Mouse (Mus musculus): Measurements from ENCODE around the gene Hist3h2a. TPM values are rescaled to one million over a fixed set of nuclear protein-coding genes. Genes with fewer than 3 reads are reported as not detected.

The Hist3h2a gene
- polyA plus RNA-seq, 1 experiment = 24.4 TPM

DNA sequence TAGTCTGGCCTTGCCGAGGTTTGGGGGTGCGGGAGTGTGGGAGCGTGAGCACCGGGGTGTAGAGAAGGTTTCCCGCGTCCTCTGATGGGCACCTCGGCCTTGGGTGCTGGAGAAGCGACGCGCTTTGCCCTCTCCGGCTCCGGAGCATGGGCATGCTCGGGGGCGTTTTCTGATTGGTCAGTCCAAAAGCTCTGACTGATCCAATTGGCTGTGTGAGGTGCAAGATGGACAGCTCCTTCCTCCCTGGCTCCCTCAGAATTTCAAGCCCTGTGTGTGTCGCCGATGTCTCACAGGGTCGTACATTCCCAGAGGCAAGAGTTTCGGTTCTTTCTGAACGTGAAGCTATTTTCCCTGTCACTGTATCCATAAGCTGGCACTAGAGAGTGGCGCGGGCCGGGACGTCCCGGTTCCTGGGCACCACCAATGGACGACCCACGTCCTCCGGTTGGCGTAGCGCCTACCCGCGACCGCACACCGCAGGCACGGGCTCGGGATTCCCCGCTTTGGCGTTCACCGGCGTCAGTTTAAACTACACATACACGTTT lies 5.5 kb downstream of the Hist3h2a start:
- Histone ChIP-seq H3K79me2 (ENCODE audit: control insufficient read depth, insufficient read depth) (peaks cover 19% of the 10 kb centered on the region), H3K36me3 (ENCODE audit: control insufficient read depth, insufficient read depth) (peaks cover 9% of the 10 kb centered on the region), H3K27me3 (ENCODE audit: control insufficient read depth, insufficient read depth, insufficient read length) (no peaks in the 10 kb centered on the region), H3ac (ENCODE audit: control insufficient read depth, insufficient read length) (no peak overlapping the region), H3K4me3 (no peak overlapping the region), H3K4me2 (ENCODE audit: low read depth) (peak overlapping the region; percentile 57)
- TF ChIP-seq CEBPB (IDR thresholded peaks at IDR 0.05; ENCODE audit: insufficient read depth, poor library complexity, severe bottlenecking) (no peak), POLR2AphosphoS2 (IDR thresholded peaks at IDR 0.05; ENCODE audit: insufficient read length, low read depth) (peak; percentile 85)

DNA sequence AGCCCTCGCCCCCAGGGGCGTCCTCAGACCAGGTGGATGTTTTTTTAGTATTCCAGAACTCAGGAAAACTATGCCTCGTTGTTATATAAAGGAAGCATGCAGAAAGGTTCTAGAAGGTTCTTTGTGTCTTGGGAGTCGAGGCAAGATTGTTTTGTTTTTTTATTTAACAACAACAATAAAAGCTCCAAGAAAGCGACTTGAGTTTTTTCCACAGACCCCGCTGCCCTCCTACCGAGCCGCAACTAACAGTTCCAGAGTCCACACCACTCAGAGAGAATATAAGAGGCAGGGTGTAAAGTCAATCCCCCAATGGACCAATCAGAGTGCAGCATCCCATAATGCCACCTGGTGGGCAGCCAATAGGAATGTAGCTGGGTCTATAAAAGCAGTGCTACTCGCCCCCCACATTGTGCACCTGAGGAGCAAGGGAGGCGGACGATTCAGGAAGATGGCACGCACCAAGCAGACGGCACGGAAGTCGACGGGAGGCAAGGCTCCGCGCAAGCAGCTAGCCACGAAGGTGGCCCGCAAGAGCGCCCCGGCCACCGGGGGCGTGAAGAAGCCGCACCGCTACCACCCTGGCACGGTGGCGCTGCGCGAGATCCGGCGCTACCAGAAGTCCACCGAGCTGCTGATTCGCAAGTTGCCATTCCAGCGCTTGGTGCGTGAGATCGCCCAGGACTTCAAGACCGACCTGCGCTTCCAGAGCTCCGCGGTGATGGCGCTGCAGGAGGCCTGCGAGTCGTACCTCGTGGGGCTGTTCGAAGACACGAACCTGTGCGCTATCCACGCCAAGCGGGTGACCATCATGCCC lies 7.1 kb downstream of the Hist3h2a start:
- Histone ChIP-seq H3ac (ENCODE audit: control insufficient read depth, insufficient read length) (no peak overlapping the region), H3K36me3 (ENCODE audit: control insufficient read depth, insufficient read depth) (peaks cover 9% of the 10 kb centered on the region), H3K4me2 (ENCODE audit: low read depth) (no peak overlapping the region), H3K27me3 (ENCODE audit: control insufficient read depth, insufficient read depth, insufficient read length) (no peaks in the 10 kb centered on the region), H3K79me2 (ENCODE audit: control insufficient read depth, insufficient read depth) (peaks cover 6% of the 10 kb centered on the region), H3K4me3 (no peak overlapping the region)
- TF ChIP-seq POLR2AphosphoS2 (IDR thresholded peaks at IDR 0.05; ENCODE audit: insufficient read length, low read depth) = peak; percentile 61
- TF ChIP-seq USF1 (IDR thresholded peaks at IDR 0.05; ENCODE audit: low read depth) = no peak

DNA sequence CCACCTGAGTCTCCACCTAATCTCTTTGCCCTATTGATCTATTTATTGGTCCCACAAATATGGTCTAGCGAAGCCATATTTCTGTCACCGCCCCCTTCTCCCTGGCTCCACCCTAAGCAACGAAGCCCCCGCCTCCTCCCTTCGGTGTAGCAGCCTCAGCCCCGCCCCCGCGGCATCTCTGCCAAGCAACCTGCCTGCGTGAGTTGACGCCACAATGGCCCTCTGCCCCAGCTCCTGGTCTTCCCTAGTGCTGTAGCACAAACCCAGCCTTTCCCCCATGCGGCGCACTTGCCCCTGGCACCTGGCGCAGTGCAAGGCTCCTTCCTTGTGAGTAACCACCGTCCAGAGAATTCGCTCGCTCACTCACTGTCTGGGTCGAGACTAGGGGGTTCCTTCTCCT lies 9.1 kb downstream of the Hist3h2a start:
- H3K4me2 ChIP-seq (ENCODE audit: low read depth) = no peak overlapping the region
- no peak overlapping the region for H3ac ChIP-seq (ENCODE audit: control insufficient read depth, insufficient read length)
- H3K4me3 ChIP-seq = no peak overlapping the region
- no peaks in the 10 kb centered on the region for H3K36me3 ChIP-seq (ENCODE audit: control insufficient read depth, insufficient read depth)
- no peaks in the 10 kb centered on the region for H3K79me2 ChIP-seq (ENCODE audit: control insufficient read depth, insufficient read depth)
- TF ChIP-seq MYOD1 (IDR thresholded peaks at IDR 0.05; ENCODE audit: control insufficient read depth in 1 of 3, insufficient read length in 2 of 3, low read depth in 2 of 3) = no peak
- peak; percentile 60 for TF ChIP-seq POLR2AphosphoS2 (IDR thresholded peaks at IDR 0.05; ENCODE audit: insufficient read length, low read depth)
- no peaks in the 10 kb centered on the region for H3K27me3 ChIP-seq (ENCODE audit: control insufficient read depth, insufficient read depth, insufficient read length)

DNA sequence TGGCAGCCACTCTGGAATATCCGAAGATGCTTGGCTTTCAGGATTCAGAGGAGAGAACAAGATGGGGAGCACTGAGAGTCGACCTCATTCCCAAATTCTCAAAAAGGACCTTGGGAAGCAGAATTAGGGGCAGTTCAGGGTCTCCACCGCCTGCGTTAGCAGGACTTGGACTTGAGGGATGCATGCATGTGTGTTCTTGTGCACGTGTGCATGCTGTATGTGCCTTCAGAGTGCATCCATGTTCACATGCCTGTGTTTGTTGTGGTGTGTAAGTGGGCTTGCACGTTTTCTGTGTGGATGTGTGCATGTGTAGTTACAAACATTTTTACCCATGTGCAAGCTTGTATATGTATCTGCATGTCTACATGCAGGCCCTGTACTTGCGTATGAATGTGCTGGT lies 9.7 kb downstream of the Hist3h2a start:
- TF ChIP-seq CEBPB (IDR thresholded peaks at IDR 0.05; ENCODE audit: insufficient read depth, poor library complexity, severe bottlenecking) = no peak
- peak; percentile 55 for TF ChIP-seq POLR2AphosphoS2 (IDR thresholded peaks at IDR 0.05; ENCODE audit: insufficient read length, low read depth)
- H3K27me3 ChIP-seq (ENCODE audit: control insufficient read depth, insufficient read depth, insufficient read length) = no peaks in the 10 kb centered on the region
- no peaks in the 10 kb centered on the region for H3K79me2 ChIP-seq (ENCODE audit: control insufficient read depth, insufficient read depth)
- no peak overlapping the region for H3K4me3 ChIP-seq
- no peak overlapping the region for H3K4me2 ChIP-seq (ENCODE audit: low read depth)
- no peak overlapping the region for H3ac ChIP-seq (ENCODE audit: control insufficient read depth, insufficient read length)
- H3K36me3 ChIP-seq (ENCODE audit: control insufficient read depth, insufficient read depth) = no peaks in the 10 kb centered on the region

DNA sequence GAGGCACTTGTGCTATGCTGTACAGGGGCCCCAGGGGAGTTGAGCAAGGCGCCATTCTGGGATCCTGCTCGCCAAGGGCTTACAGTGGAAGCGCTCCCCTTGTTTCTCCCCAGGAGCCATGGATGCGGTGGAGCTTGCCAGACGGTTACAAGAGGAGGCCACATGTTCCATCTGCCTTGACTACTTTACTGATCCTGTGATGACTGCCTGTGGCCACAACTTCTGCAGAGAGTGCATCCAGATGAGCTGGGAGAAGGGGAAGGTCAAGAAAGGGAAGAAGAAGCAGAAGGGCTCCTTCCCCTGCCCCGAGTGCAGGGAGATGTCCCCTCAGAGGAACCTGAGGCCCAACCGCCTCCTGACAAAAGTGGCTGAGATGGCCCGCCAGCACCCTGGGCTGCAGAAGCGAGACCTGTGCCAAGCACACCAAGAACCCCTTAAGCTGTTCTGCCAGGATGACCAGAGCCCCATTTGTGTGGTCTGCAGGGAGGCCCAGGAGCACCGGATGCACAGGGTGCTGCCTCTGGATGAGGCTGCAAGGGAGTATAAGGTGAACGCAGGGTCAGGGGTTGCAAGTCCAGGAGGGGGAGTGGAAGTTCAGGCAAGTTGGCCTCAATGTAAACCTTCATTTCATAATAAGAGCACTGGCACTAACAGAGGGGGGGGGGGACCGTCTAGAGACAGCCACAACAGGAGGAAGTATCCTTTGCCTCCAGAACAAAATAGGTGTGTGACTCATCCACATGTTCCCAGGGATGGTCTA lies 10.7 kb downstream of the Hist3h2a start:
- TF ChIP-seq TCF3 (IDR thresholded peaks at IDR 0.05; ENCODE audit: insufficient read length, low read depth) (no peak), SRF (IDR thresholded peaks at IDR 0.05; ENCODE audit: control insufficient read depth, insufficient read length, low read depth) (no peak), REST (IDR thresholded peaks at IDR 0.05; ENCODE audit: insufficient read depth, insufficient read length) (no peak), MYOD1 (IDR thresholded peaks at IDR 0.05; ENCODE audit: control insufficient read depth in 1 of 3, insufficient read length in 2 of 3, low read depth in 2 of 3) (no peak), POLR2A (IDR thresholded peaks at IDR 0.05; ENCODE audit: insufficient read length, low read depth) (no peak), TCF12 (IDR thresholded peaks at IDR 0.05; ENCODE audit: insufficient read depth, poor library complexity, severe bottlenecking) (no peak), USF1 (IDR thresholded peaks at IDR 0.05; ENCODE audit: low read depth) (no peak), MYOG (IDR thresholded peaks at IDR 0.05; ENCODE audit: control insufficient read depth in 1 of 3, insufficient read depth in 1 of 3, insufficient read length in 2 of 3, low read depth in 2 of 3) (no peak), POLR2AphosphoS2 (IDR thresholded peaks at IDR 0.05; ENCODE audit: insufficient read length, low read depth) (no peak), E2F4 (IDR thresholded peaks at IDR 0.05; ENCODE audit: insufficient read depth) (no peak), MAX (IDR thresholded peaks at IDR 0.05; ENCODE audit: low read depth) (no peak), CEBPB (IDR thresholded peaks at IDR 0.05; ENCODE audit: insufficient read depth, poor library complexity, severe bottlenecking) (no peak)
- Histone ChIP-seq H3K4me2 (ENCODE audit: low read depth) (no peak overlapping the region), H3ac (ENCODE audit: control insufficient read depth, insufficient read length) (no peak overlapping the region), H3K27me3 (ENCODE audit: control insufficient read depth, insufficient read depth, insufficient read length) (no peaks in the 10 kb centered on the region), H3K4me3 (no peak overlapping the region), H3K36me3 (ENCODE audit: control insufficient read depth, insufficient read depth) (no peaks in the 10 kb centered on the region), H3K79me2 (ENCODE audit: control insufficient read depth, insufficient read depth) (no peaks in the 10 kb centered on the region)

All from myocyte (in vitro differentiated cells).